Mouse (Mus musculus) hindbrain, embryonic 16.5 days (tissue): ENCODE results near the gene Rgs3. TPM values are rescaled to one million over a fixed set of nuclear protein-coding genes. Genes with fewer than 3 reads are reported as not detected.

Source experiments
- ATAC-seq: fragments of 200-750 bp; cut with Nextera tagmentation; 2 replicates; pipeline ENCODE4 v1.8.0; 2017; ENCODE audit warnings: moderate TSS enrichment, moderate library complexity
- H3K27ac ChIP-seq: fragments of 300-500 bp; sonication (generic); 2 replicates; pipeline ENCODE4 v1.5.1; 2014; ENCODE audit warnings: low read depth, mild to moderate bottlenecking, control low read depth, low read length, moderate library complexity
- H3K27me3 ChIP-seq: fragments of 300-500 bp; sonication (generic); replicated peaks from 2 replicates; pipeline ENCODE4 v1.6.1; 2014; ENCODE audit warnings: low read length; ENCODE audit not compliant: control insufficient read depth, insufficient read depth
- H3K36me3 ChIP-seq: fragments of 300-500 bp; sonication (generic); 2 replicates; pipeline ENCODE4 v1.6.1; 2014; ENCODE audit warnings: mild to moderate bottlenecking, low read length, moderate library complexity, mixed read lengths; ENCODE audit not compliant: control insufficient read depth, insufficient read depth
- H3K4me1 ChIP-seq: fragments of 300-500 bp; sonication (generic); 2 replicates; pipeline ENCODE4 v1.6.1; 2014; ENCODE audit warnings: low read depth, low read length; ENCODE audit not compliant: control insufficient read depth, insufficient read depth
- H3K4me2 ChIP-seq: fragments of 300-500 bp; sonication (generic); 2 replicates; pipeline ENCODE4 v1.6.1; 2014; ENCODE audit warnings: mild to moderate bottlenecking, low read length, control low read depth, moderate library complexity
- H3K4me3 ChIP-seq: fragments of 300-500 bp; sonication (generic); 2 replicates; pipeline ENCODE4 v1.5.1; 2014; ENCODE audit warnings: mild to moderate bottlenecking, low read length, control low read depth, moderate library complexity
- H3K9ac ChIP-seq: fragments of 300-500 bp; sonication (generic); 2 replicates; pipeline ENCODE4 v1.6.1; 2014; ENCODE audit warnings: low read depth, mild to moderate bottlenecking, control low read depth, low read length, moderate library complexity
- H3K9me3 ChIP-seq: fragments of 300-500 bp; sonication (generic); 2 replicates; pipeline ENCODE4 v1.6.1; 2014; ENCODE audit warnings: mild to moderate bottlenecking, low read length, moderate library complexity; ENCODE audit not compliant: control insufficient read depth
- WGBS: fragments of 180-500 bp; shearing (Covaris S2); extraction: QIAGEN DNeasy Blood & Tissue Kit; methylation state at CpG from one replicate; pipeline ENCODE4 v1.1.7; 2014; 5-methylcytosine and 5-hydroxymethylcytosine counted together
- polyA plus RNA-seq: library from polyadenylated mRNA; unstranded; fragments of >200 nt; fragmentation: Nextera tagmentation; extraction: Ambion mirVana; gene quantifications from 2 replicates; pipeline ENCODE4 v1.2.1, GENCODE M21; 2015

Rgs3 gene
- polyA plus RNA-seq, 1 experiment from 2014 or later = 58.1 TPM

DNA sequence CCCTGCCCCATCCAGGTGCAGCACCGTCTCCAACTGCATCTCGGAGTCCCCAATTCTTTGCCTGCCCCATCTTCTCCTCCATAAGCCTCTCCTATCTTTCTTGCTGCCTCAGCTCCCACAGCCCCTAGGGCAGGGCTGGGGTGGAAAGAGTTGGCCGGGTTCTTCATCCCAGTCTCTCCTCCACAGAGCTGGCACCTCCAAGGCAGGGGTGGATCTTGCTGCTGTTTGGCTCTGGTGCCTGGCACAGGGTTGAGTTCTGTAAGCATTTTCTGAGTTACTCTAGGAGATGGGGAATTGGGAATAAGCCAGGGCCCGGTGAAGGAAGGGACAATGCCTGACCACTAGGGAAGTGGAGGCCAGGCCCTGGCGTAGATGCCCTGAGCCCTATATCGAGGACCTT, 123.5 kb downstream of the Rgs3 start:
- no peaks in the 10 kb centered on the region for H3K9me3 ChIP-seq
- peaks cover 2% of the 10 kb centered on the region; the same call in 1 of the 2 replicates for H3K36me3 ChIP-seq
- WGBS = 89% methylated on average over 6 of the region's 6 CpGs
- H3K27ac ChIP-seq = no peak overlapping the region
- H3K4me3 ChIP-seq = no peak overlapping the region
- H3K27me3 ChIP-seq = no peaks in the 10 kb centered on the region
- no peak overlapping the region for H3K4me2 ChIP-seq
- no peak; the same call in 1 of the 2 replicates for ATAC-seq
- H3K4me1 ChIP-seq = peaks cover 14% of the 10 kb centered on the region
- H3K9ac ChIP-seq = no peak overlapping the region

DNA sequence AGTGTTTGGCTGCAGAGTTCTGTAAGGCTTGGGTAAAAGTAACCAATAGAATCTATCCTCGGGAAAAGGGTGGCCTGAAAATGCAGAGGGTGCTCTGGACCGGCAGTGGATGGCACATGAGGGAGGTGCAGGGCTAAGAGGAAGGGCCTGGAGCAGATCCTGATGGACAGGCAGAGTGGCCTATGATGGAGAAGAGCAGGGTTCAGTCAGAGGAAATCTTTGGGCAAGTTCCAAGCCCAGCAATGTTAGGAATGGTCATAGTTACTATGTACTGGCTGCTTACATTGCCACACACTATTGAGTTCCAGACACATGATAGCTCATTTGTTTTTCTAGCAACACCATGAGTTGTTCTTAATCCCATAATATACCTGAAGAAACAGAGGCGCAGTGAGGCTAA, 124.7 kb downstream of the Rgs3 start:
- no peak overlapping the region for H3K27ac ChIP-seq
- H3K9me3 ChIP-seq = no peaks in the 10 kb centered on the region
- no peak overlapping the region for H3K4me2 ChIP-seq
- no peak overlapping the region for H3K4me3 ChIP-seq
- WGBS = 79% methylated on average over 3 of the region's 3 CpGs
- no peaks in the 10 kb centered on the region for H3K27me3 ChIP-seq
- H3K4me1 ChIP-seq = peaks cover 5% of the 10 kb centered on the region
- H3K9ac ChIP-seq = no peak overlapping the region
- ATAC-seq = no peak
- H3K36me3 ChIP-seq = peaks cover 2% of the 10 kb centered on the region; the same call in 1 of the 2 replicates

DNA sequence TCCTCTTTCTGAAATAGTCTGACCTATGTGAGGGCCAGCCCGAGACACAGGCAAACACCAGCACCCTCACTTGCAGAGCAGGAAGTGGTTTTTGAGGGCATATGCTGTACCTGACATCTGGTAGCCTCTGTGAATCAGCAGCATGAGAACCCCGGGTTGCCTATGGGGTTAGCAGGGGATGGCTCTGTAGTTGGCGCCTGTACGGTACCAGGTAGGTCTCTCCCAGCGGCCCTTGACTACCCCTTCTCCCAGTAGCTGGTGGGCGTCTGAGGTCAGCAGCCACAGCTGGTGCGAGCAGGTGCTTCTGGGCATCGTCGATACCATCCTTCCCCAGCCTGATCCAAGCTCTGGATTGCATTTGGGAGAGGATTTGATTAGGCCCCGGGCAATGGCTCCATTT, 125.6 kb downstream of the Rgs3 start:
- no peak overlapping the region for H3K4me2 ChIP-seq
- H3K9me3 ChIP-seq = no peaks in the 10 kb centered on the region
- no peak overlapping the region for H3K4me3 ChIP-seq
- H3K27me3 ChIP-seq = no peaks in the 10 kb centered on the region
- no peak overlapping the region for H3K9ac ChIP-seq
- H3K4me1 ChIP-seq = peaks cover 5% of the 10 kb centered on the region
- no peak for ATAC-seq
- WGBS = 75% methylated on average over 10 of the region's 10 CpGs
- peaks cover 2% of the 10 kb centered on the region; the same call in 1 of the 2 replicates for H3K36me3 ChIP-seq
- no peak overlapping the region for H3K27ac ChIP-seq

DNA sequence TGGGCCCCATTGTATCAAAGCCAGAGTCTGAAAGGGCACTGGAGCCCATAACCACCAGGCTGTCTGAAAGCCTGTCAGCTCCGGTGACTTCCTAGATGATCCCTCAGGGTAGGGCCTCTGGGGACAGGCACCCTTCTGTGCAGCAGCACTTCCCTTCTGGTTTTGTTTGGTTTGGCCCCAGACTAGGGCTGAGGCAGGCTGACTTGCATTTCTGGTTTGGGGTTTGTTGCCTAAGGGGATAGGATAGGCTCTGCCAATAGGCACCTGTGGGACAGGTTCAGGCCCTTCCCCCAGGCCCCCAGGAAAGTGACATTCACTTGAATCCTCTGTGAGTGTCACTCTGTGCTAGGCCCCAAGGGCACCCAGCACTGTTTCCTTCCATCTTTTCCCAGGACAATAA, 127.1 kb downstream of the Rgs3 start:
- Histone ChIP-seq H3K9ac (no peak overlapping the region), H3K4me1 (no peaks in the 10 kb centered on the region; the same call in none of the 2 replicates), H3K4me2 (no peak overlapping the region), H3K9me3 (no peaks in the 10 kb centered on the region), H3K36me3 (peaks cover 9% of the 10 kb centered on the region), H3K27me3 (no peaks in the 10 kb centered on the region), H3K27ac (no peak overlapping the region), H3K4me3 (no peak overlapping the region)
- WGBS = 29% methylated on average over 1 of the region's 1 CpGs
- no peak for ATAC-seq

DNA sequence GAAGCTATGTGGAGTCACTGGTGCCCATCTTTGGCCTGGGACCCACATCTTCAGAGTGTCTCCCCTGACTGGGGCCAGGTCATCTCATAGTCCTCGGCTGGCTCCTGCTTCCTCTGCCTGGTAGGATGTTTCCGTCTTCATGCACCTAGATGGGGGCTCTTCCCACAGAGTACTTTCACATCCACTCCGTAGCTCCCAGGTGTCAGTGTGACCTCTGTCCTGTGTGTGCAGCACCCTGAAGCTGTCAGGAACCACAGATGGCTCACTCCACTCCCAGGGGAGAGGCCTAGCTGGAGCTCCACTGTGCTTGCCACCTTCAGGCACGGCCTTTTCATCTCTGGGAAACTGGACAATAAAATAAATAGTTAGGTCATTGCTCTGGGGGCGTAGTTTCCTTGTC, 128.5 kb downstream of the Rgs3 start:
- peaks cover 13% of the 10 kb centered on the region for H3K36me3 ChIP-seq
- no peak overlapping the region for H3K27ac ChIP-seq
- H3K4me1 ChIP-seq = no peaks in the 10 kb centered on the region; the same call in 1 of the 2 replicates
- no peak overlapping the region for H3K4me2 ChIP-seq
- H3K9ac ChIP-seq = no peak overlapping the region
- WGBS = 76% methylated on average over 5 of the region's 5 CpGs
- no peak for ATAC-seq
- no peaks in the 10 kb centered on the region for H3K9me3 ChIP-seq
- no peaks in the 10 kb centered on the region for H3K27me3 ChIP-seq
- no peak overlapping the region for H3K4me3 ChIP-seq

DNA sequence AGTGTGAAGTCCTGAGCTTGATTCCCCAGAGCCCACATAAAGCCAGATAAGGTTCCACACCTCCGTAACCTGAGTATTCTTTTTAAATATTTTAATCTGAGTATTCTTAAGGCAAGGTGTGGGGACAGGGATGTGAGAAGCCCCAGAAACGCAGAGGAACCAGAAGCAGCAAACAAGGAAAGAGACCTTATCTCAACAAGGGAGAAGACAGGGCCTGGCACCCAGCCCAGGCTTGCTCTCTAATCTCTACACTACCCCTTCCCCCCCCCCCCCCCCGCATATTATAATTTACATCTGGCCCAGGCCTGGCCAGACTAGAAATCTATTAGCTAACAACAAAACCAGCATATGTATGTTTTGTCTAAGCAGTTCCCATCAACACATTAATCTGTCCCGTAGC, 131.3 kb downstream of the Rgs3 start:
- Histone ChIP-seq H3K4me3 (no peak overlapping the region), H3K27me3 (no peaks in the 10 kb centered on the region), H3K4me2 (no peak overlapping the region), H3K9me3 (no peaks in the 10 kb centered on the region), H3K4me1 (peaks cover 11% of the 10 kb centered on the region), H3K27ac (no peak overlapping the region), H3K9ac (no peak overlapping the region), H3K36me3 (peaks cover 13% of the 10 kb centered on the region)
- ATAC-seq = no peak
- WGBS = 83% methylated on average over 3 of the region's 4 CpGs

DNA sequence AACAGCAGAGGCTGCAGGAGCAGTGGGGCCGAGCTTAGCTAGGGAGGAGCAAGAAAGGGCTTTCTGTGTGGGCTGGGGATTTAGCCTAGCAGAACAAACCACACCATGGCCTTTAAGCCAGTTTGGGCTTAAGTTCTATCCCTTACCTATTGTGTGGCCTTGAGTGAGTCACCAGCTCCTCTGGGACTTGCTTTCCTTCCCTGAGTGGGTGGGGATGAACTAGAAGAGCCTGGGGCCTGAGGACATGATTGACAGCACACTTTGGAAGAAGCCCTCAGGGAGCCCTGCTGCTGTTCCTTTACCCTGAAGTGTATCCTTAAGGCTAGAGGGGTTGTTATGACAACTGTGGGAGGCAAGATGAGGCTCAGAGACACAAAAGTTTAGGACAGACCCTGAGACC, 132.0 kb downstream of the Rgs3 start:
- Histone ChIP-seq H3K36me3 (peaks cover 13% of the 10 kb centered on the region), H3K4me2 (no peak overlapping the region), H3K9me3 (no peaks in the 10 kb centered on the region), H3K27ac (no peak overlapping the region), H3K4me1 (peaks cover 17% of the 10 kb centered on the region), H3K27me3 (no peaks in the 10 kb centered on the region), H3K4me3 (no peak overlapping the region), H3K9ac (no peak overlapping the region)
- 54% methylated on average over 1 of the region's 1 CpGs for WGBS
- no peak for ATAC-seq

DNA sequence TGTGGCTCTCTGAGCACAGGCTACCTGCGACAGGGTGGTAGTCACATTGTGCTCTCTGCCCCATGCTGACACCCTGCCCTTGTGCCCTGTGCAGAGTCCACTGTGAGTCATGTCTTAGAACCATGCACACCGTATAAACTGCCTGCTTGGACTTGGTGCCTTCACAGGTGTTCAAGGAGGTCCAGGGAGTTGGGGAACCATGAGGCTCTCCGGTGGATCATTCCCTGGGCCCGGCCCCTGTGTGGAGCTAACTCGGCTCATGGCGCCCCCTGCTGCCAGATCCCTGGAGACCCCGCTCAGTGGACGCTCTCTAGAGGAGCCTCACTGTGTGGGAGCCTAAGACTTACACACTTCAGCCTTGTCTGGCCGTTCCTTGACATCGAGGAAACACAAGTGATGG, 134.2 kb downstream of the Rgs3 start:
- no peak for ATAC-seq
- 34% methylated on average over 10 of the region's 10 CpGs for WGBS
- peaks cover 28% of the 10 kb centered on the region for H3K4me1 ChIP-seq

DNA sequence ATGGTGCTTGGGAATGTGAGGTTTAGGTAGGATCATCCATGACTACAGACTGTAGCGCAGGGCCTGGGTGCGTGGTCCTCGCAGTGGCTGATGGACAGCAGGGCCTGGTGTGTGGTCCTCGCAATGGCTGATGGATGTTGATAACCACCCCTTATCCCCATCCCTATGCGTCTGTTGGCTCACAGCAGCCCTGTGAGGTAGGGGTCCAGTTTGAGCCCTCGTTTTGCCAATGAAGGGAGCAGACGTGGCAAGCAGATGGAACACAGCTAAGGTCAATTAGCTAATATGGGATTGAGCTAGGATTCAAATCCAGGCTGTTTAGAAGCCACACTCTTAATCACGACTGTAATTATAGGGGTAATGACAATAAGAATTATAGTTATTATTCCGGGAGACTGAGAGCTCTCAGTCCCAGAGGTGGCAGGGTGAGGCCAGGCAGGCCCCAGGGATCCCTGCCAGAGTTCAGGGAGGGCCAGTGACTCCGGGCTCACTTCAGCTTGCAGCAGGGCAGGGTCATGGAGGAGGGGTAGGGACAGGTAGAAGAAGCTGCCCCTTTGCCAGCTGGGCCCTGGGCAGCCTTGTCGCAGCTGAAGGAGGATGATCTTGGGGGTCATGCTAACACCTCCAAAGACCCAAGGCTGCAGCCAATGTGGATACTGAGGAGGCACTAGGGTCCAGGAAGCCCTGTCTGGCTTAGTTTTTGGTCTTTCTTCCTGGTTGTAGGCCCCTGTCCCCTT, 135.2 kb downstream of the Rgs3 start:
- Histone ChIP-seq H3K27me3 (no peaks in the 10 kb centered on the region), H3K4me1 (peaks cover 36% of the 10 kb centered on the region), H3K27ac (peak overlapping the region; percentile 36; the same call in 1 of the 2 replicates), H3K9me3 (no peaks in the 10 kb centered on the region), H3K9ac (no peak overlapping the region), H3K4me2 (no peak overlapping the region), H3K4me3 (no peak overlapping the region), H3K36me3 (peaks cover 13% of the 10 kb centered on the region)
- ATAC-seq = no peak
- 63% methylated on average over 11 of the region's 11 CpGs for WGBS

More for the DNA sequence above, 134.2 kb downstream of the Rgs3 start:
- Histone ChIP-seq H3K4me2 (no peak overlapping the region), H3K27me3 (no peaks in the 10 kb centered on the region), H3K27ac (no peak overlapping the region), H3K4me3 (no peak overlapping the region), H3K36me3 (peaks cover 13% of the 10 kb centered on the region), H3K9me3 (no peaks in the 10 kb centered on the region), H3K9ac (no peak overlapping the region)
